Mouse (Mus musculus) CH12F3 (cell line): ENCODE results near the gene Zfyve16.

Experiments
- in situ Hi-C: fragments of 300-500 bp; cut with MboI; formaldehyde crosslinking; loops from 2 replicates; pipeline ENCODE4 v1.14.3; 2020; ENCODE audit warnings: low sequenced_read_pairs

The Zfyve16 gene

DNA sequence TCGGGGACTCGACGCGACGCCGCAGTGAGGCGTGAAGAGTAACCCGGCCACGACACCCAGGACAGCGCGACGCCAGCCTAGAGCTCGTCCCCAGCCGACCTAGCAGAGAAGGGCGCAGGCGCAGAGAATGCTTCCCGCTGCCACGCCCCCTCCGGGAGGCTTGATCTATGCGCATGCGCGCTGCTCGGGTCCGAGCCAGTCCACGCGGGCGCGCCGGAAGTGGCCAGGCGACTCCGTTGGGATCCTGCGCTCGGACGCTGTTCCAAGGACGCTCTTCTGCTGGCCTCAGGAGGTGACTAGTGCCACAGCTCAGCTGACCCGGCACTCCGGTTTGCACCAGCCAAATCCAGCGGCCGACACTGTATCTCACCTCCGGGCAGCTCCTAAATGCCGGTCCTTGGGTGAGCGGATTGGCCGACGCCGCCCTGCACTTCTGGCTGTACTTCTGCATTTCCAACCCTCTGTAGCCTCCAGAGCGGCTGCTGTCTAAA lies at the start of gene Zfyve16:
Gene Zfyve16, minus strand, starts transcription at position 148 of the 491 bp plus-strand sequence.
- in situ Hi-C loops: no loop called here

DNA sequence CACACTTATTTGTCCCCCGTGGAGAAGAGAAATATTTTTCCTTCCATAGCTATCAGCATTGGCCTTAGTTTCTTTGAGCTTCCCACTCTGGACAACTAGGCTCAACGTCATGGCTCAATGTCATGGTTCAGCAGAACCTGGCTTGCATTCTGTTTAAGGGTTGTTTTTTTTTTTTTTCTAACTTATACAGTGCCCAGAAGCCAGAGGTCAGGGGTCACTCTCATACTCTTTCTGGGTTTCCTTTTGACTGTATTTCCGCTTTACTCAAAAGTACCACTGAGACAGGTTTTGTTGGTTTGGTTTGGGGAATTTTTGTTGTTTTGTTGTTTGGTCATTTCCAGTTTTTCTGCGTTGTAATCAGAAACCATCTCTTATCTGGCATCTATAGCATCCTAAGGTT lies 47.5 kb upstream of the Zfyve16 start:
- in situ Hi-C loops: loop anchor here (5.0 kb wide), 1 partner anchor 164 kb away; no protein-coding TSS in a partner anchor

DNA sequence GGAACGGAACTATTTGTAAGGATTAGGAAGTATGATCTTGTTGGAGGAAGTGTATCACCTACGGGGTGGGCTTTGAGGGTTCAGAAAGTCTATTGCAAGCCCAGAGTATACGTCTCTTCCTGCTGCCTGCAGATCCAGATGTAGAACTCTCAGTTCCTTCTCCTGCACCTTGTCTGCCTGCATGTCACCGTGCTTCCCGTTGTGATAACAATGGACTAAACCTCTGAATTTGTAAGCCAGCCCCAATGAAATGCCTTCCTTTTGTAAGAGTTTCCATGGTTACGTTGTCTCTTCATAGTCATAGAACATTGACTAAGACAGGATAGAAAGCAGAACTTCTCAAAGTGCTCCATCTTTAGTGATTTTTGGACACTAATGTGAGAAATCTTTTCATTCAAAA lies 46.0 kb upstream of the Zfyve16 start:
- in situ Hi-C loops: loop anchor here (5.0 kb wide), 1 partner anchor 166 kb away; no protein-coding TSS in a partner anchor

DNA sequence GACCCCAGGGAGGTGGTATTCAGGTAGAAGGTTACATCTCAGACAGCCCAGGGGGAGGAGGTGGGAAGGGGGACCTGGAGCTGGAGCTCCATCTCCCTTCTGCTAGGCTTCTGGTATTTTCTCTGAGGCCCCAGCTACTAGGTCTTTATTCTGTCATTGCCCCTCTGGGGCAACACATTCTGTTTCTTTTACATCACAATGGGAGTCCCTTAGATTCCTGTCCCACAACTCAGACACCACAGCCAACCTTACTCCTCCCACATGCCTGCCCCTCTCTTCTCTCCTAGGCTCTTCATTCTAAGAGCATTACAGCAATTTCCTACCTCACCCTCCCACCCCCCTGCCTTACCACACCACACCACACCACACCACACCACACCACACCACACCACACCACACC lies 45.4 kb upstream of the Zfyve16 start, which contains the start of gene Spz1:
Gene Spz1, minus strand, starts transcription at position 101 of the 400 bp plus-strand sequence.
- in situ Hi-C loops: loop anchor here (5.0 kb wide), 1 partner anchor 166 kb away; no protein-coding TSS in a partner anchor

DNA sequence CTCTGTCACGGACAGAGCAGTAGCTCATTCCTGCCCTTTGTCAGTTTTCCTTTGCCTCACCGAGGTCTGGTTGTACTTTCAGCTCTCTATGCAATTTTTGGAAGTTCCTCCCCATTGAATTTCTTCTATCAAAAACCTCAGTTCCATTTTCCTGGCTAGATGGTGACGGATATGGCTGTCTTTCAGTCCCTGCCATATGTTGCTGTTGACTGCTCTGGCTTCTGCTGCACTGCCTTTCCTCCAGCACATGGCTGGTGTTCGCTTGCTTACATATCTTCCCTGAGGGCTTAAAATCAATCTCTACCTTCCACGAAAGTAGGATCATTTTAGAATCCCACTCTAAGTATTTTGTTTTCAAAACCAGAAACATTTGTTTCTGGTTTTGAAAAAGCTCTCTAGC lies 28.8 kb upstream of the Zfyve16 start:
- in situ Hi-C loops: no loop called here

DNA sequence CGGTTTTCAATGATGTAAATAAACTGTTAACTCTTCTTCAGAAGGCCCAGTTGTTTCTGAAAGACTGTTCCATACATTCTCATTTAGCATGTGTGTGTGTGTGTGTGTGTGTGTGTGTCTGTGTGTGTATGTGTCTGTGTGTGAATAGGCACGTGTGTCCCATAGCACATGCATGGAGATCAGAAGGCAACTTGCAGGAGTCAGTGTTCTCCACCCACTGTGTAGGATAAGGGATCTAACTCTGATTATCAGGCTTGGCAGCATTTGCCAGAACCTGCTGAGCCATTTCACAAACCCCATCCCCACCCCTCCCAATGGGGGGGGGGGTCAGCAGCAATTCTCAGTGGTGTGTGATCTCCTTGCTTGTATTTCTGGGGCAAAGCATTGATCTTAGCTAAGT lies 26.6 kb upstream of the Zfyve16 start:
- in situ Hi-C loops: no loop called here

DNA sequence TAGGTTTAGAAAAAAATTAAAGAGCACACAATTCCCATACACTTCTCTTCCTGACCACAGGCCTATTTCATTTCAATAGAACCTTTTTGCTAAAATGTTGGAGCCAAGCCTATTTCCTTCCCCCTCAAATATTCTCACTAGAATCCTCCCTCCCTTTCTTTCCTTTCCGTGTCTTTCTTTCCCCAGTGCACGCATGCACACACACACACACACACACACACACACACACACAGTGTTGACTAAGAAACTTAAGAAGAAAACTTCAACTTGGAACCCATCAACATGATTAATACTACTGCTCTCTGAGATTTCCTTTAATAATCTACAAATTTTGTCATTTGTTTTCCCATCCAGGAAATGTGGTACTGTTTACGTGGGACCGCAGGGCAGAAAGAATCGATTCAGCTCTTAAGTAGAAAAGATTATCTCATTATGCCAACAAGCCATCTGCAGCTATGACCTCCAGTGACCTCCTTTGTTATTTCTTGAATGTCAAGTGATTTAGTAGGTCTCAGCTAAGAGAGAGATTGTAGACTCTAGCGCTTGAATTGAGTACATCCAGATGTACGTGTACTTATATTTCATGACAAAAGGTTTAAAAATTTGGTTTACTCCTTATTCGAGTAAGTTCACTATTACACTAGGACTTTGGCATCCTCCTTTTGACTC lies 25.9 kb upstream of the Zfyve16 start:
- in situ Hi-C loops: no loop called here

DNA sequence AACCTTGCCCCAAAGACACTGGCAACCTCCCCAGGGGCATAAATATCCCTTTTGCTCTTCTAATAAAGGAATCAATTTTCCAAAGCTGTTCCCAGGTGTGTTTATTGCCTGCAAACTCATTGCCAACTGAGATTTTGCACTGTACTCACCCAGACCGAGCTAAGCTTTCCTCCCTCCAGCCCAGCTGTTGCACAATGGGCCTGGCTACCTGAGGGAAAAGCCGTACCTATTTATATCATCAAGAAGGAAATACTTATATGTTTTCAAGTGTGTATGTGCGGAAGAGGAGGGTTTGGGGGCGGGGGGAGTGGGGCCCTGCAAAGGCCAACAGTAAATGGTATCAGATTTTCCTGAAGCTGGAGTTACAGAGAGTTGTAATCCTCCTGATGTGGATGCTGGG lies 16.4 kb upstream of the Zfyve16 start:
- in situ Hi-C loops: no loop called here

DNA sequence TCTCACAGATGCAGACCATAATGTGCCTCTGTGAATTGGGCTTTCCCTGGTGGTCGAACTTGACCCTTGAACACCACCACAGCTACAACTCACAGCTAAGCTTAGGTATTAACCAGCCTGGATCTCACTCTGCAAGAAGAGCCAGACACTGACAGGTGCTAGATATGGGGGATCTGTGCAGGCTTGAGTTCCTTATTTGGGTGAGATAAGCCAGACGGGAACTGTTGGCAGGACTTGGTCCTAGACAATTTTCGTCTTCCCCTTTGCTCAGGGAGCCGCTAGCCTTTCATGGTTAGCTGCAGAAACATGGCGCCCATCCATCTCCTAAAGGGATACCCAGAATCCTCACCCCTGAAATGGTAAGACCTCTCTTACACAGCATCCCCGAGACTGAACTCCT lies 10.3 kb upstream of the Zfyve16 start:
- in situ Hi-C loops: no loop called here

DNA sequence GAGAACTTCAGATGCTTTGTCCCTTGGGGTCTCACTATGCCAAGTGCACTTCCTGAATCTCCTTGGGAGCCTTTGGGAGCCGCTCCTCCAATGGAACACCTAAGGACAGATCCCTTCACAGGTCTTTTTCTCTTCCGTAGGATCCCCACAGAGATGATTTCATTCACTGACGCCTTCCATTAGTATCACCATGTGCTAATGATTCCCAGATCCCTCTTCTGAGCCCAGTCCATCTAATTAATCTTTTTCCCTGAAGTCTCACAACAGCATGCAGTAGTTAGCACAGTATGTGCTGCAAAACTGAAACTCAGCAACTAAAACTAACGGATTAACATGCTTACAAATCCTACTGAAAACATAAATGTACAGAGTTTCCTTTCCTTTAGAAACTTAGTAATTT lies 8.5 kb upstream of the Zfyve16 start:
- in situ Hi-C loops: no loop called here

DNA sequence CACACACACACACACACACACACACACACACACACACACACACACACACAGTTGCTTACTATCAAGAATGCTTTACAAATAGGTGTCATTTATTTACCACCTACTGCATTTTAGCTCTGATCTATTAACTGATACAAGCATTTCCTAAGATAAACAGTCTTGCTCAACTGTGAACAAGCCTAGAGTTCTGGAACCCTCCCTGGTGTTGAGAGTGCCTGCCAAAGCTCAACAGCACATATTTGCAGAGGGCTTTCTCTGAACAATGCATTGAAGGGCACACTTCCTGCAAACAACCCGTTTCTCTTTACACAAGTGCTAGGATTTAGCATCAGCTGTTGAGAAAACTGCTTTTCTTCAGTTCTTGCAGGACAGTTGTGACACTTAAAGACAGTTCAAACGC lies 3.1 kb upstream of the Zfyve16 start:
- in situ Hi-C loops: no loop called here

DNA sequence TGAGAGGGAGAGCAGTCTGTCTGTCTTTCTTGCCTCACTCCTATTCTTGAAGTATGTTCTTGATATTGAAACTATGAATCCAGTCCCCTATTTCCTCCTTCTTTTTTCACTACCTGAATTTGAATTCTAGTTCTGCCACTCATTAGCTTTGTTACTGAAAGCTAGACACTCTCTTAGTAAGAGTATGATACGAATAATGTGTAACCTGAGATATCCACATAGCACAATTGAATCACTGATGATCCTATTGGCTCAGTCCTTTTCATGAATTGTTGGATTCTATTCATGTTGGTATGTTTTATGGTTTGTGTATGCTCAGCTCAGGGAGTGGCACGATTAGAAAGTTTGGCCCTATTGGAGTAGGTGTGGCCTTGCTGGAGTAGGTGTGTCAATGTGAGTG lies 1.5 kb upstream of the Zfyve16 start:
- in situ Hi-C loops: no loop called here

DNA sequence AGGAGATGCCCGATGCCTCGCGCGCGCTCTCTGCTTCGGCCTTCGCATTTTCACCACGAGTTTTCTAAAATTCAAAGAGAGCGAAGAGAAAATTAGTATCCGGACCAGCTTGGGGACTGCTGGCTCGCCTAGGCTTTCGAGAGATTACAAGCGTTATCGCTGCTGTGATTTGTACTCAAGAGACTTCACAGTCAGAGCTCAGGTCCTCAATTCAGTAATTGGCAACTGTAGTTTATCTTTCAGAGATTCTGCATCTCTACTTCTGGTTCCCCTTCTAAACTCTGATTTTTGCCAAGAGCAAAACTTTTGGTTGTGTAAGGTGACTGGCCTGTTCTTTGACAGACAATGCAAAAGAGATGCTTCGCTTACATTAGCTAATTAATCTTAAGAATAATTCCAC lies 569 bp upstream of the Zfyve16 start:
- in situ Hi-C loops: no loop called here

DNA sequence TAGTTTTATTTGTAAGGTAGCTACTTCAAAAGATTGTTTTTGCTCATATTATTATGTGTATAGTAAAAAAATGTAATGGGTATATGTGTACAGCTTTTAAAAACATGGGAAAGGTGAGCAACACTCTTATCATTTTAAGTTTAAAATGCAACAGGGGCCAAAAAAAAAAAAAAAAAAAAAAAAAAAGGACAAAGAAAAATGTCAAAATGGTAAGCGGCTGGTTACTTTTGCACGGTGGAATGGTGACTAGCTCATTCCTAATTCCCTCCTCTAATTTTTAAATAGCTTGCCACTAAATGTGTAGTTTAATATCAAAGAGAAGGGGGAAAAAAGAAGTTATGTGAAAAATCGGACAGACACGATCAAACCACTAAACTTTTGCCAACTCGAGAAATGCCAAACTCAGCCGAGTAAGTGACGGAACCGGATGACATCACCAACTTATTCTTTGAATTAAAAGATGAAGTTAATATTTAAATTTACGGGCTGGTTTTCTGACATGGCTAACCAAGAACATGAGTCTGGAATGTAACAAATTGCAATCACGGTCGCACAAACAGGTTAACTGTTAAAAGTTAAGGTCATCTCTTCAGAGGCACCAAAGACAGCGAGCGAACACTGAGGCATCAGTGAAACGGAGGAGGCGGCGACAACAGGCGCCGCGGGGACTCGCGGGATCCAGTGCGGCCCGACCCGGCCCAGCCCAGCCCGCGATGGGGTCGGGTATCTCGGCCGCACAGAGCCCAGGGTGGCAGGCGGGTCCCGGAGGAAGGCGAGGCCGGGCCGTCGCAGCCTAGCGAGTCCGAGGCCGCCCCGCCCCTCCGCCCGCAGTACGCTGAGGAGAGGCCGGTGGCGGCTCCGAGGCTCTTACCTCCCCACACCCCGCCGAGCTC lies 594 bp downstream of the Zfyve16 start:
- in situ Hi-C loops: no loop called here

DNA sequence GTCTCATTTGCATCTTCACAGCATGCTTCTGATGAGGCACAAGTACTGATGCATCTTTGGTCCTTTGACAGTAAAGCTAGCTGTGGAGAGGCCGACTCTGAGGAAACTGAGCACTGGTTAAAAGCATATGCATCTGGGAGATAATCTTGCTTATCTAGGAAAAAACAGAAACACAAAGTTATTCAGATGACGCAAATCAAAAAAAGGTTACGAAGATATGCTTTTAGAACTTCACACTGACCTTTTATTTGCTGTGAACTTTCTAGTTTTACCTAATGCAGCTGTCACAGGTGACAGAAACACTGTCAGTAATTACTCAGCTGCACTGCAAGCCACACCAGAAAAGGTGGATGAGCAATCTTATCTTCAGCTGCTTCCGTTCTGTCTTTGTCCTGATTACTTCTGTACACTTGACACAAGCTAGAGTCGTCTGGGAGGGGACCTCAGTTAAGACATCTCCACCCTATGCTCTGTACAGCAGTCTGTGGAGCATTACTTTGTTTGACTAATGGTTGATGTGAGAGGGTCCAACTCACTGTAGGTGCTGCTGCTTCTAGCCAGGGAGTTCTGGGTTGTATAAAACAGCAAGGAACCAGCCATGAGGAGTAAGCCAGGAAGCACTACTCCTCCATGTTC lies 7.4 kb downstream of the Zfyve16 start:
- in situ Hi-C loops: no loop called here

DNA sequence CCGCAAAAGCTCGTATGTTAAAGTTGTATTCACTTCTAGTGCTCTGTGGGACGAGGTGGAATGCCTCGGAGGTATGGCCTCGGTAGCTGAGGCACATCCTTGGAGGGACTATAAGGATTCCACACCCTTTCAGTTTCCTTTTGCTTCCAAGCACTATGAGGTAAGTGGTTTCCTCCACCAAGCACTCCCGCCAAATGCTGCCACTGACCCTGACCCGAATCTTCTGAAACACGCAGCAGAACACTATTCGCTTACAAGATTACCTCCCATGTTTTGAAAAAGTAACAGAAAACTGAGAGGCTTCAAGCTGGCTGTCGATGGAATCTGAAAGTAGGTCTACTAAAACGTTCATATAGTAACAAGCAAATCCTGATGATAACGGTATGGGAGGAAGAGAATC lies 25.8 kb downstream of the Zfyve16 start:
- in situ Hi-C loops: no loop called here

DNA sequence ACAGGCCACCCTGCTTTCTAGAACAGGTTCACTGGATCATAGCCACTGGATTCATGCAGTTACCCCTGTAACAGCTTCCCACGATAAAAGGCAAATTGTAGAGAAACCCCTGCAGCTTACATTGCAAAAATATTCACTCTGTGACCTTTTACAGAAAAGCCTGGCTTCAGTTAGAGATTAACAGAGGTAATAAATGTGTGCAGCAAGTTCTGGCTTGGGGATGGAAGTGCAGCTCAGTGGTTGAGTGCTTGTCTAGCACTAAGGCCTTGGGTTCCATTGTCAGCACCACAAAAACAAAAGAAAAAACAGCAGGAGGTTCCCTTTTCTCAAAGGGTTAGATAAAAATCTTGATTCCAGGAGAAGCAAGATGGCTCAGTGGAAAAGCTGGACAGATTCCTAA lies 38.7 kb downstream of the Zfyve16 start:
- in situ Hi-C loops: loop anchor here (25.0 kb wide), 1 partner anchor 605 kb away; the partner anchor contains the start of gene Ckmt2

DNA sequence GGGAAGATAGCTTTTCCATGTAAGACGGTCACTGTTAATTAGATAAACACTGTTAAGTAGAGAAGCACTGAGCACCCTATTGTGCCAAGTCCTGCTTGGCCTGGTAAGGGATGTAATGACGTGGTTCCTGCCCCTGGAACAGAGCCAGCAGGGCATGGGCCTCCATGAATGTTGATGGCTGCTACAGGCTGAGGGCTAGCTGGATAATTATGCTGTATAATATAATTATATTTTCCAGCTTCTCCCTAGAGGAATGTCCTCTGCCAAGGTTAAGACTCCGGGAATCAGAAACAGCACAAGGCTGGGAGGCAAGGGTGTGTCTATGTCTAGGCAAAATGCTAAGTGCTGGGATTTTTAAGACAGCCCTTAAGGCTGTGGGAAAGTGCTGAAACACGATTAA lies 39.9 kb downstream of the Zfyve16 start:
- in situ Hi-C loops: loop anchor here (25.0 kb wide), 1 partner anchor 604 kb away; the partner anchor contains the start of gene Ckmt2

DNA sequence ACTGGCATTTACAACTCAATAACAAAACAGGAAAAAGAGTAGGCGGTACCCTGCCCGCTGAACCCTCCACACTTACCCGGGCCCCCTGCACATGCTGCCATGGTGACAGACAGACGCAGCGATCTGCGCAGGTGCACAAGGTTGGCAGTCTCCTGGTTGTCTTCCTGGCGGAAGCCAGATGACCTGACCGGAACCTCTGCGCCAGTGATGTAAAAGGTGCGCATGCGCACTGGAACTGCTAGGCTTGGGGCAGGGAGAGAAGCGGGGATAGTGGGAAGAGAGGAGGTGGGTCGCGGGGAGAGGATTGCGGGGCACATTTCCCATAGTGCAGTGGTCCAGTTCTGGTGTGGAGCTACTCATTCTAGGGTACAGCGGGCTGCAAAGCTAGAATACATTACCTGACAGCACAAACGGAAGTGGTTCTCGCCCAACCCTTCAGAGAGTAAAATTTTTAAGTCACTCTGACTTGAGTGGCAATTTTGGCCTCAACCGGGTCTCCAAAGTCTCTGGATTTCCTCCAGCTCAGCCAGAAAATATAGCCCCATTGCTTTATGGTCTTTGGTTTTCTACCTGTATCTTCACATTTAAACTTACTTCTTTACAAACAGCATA lies 46.7 kb downstream of the Zfyve16 start, which contains the start of gene Fam151b:
Gene Fam151b, minus strand, starts transcription at position 164 of the 612 bp plus-strand sequence.
- in situ Hi-C loops: loop anchor here (25.0 kb wide), 1 partner anchor 597 kb away; the partner anchor contains the start of gene Ckmt2

DNA sequence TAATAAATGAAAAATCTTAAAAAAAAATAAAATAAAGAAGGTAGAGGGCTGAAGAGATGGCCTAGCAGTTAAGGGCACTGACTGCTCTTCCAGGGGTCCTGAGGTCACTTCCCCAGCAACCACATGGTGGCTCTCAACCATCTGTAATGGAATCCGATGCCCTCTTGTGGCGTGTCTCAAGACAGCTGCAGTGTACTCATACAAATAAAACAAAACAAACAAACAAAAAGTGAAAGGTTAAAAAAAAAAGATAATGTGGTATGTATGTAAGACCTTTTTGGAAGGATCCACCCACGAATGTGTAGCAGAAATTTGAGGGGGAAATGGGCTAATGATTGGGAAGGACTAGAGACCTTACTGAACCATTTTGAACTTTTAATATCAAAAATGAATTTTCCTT lies 47.3 kb downstream of the Zfyve16 start:
- in situ Hi-C loops: loop anchor here (25.0 kb wide), 1 partner anchor 596 kb away; the partner anchor contains the start of gene Ckmt2
